Mouse (Mus musculus): ENCODE data around the gene Arhgap10. TPM values are rescaled to one million over a fixed set of nuclear protein-coding genes. Genes with fewer than 3 reads are reported as not detected.

Arhgap10 gene
- total and polyA plus RNA-seq, 3 experiments, result 13.1 to 22.8 TPM; not detected in 1

DNA sequence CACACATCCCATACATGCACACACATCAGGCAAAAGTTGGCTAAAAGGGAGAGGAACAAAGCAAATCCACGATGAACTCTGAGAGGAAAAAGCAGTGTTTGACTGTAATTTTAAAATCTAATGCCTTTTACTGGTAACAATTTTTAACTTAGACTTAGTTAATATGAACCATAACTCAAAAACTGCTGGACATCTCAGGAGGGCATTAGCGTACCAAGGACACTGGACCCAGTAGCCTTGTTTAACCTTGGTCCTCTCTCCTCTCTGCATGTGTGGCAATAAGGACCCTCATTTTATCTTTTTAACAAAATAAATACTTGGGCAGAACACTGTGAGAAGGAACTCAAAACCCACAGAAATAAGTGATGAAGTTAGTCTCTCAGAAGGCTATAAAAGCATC, 78.1 kb downstream of the Arhgap10 start:
- TF ChIP-seq MEF2A (IDR thresholded peaks at IDR 0.05; ENCODE audit: extremely low read depth, insufficient replicate concordance, low read depth, low read length, poor library complexity, severe bottlenecking) (no peak), CHD1 (IDR thresholded peaks at IDR 0.05; ENCODE audit: low read depth, low read length) (no peak), MYC (IDR thresholded peaks at IDR 0.05; ENCODE audit: low read depth, low read length) (no peak), JUND (IDR thresholded peaks at IDR 0.05; ENCODE audit: low read depth, low read length) (no peak), NRF1 (IDR thresholded peaks at IDR 0.05; ENCODE audit: insufficient read depth, low read depth, low read length, poor library complexity, severe bottlenecking) (no peak), TCF12 (IDR thresholded peaks at IDR 0.05; ENCODE audit: low read depth, low read length) (no peak), TBP (IDR thresholded peaks at IDR 0.05; ENCODE audit: low read depth, low read length) (no peak), RCOR1 (IDR thresholded peaks at IDR 0.05; ENCODE audit: low read depth, low read length) (no peak), ZKSCAN1 (IDR thresholded peaks at IDR 0.05; ENCODE audit: low read depth, low read length) (no peak), USF2 (IDR thresholded peaks at IDR 0.05; ENCODE audit: borderline replicate concordance in 1 of 2, insufficient read depth in 1 of 2, low read depth in 1 of 2, low read length in 2 of 2) (no peak), ZC3H11A (IDR thresholded peaks at IDR 0.05; ENCODE audit: low read depth, low read length) (no peak), BHLHE40 (IDR thresholded peaks at IDR 0.05; ENCODE audit: borderline replicate concordance, low read depth, low read length) (no peak), ETS1 (IDR thresholded peaks at IDR 0.05; ENCODE audit: low read depth, low read length) (no peak), USF1 (IDR thresholded peaks at IDR 0.05; ENCODE audit: low read depth, low read length) (no peak), ZMIZ1 (IDR thresholded peaks at IDR 0.05; ENCODE audit: low read depth, low read length) (no peak), ELF1 (IDR thresholded peaks at IDR 0.05; ENCODE audit: low read depth, low read length) (no peak)
- H3K4me3 ChIP-seq (ENCODE audit: control insufficient read depth in 1 of 2, insufficient read depth in 1 of 2, low read depth in 2 of 2, low read length in 2 of 2), result no peak overlapping the region
- peaks cover 0 to 7% of the 10 kb centered on the region in 2 experiments; a peak in 2 of 4 replicates for H3K36me3 ChIP-seq (ENCODE audit: control insufficient read depth in 1 of 2, insufficient read depth in 2 of 2, low read length in 2 of 2)
- no peak for DNase-seq (ENCODE audit: low read depth, low spot score)
- H3K79me2 ChIP-seq (ENCODE audit: control insufficient read depth, insufficient read depth, low read length, poor library complexity), result 0 out of 2 replicates have a peak, but pooled peaks cover 2% of the 10 kb centered on the region
- H3K9me3 ChIP-seq (replicated peaks; ENCODE audit: insufficient read depth, low read length), result no peaks in the 10 kb centered on the region
- H3K4me1 ChIP-seq (ENCODE audit: control insufficient read depth in 1 of 2, insufficient read depth in 2 of 2, low read length in 2 of 2), result peaks cover 2 to 3% of the 10 kb centered on the region in 2 experiments; a peak in 3 of 4 replicates
- H3K27me3 ChIP-seq (ENCODE audit: control insufficient read depth in 1 of 2, insufficient read depth in 2 of 2, low read length in 2 of 2), result no peaks in the 10 kb centered on the region
- H3K27ac ChIP-seq (ENCODE audit: control insufficient read depth, low read depth, low read length), result no peak overlapping the region
- H3K9ac ChIP-seq (ENCODE audit: control insufficient read depth, low read depth, low read length, poor library complexity, severe bottlenecking), result no peak overlapping the region

GRCm38 (mm10) chr8:77437807-77438493, 79.8 kb downstream of the Arhgap10 start:
- Histone ChIP-seq H3K9ac (ENCODE audit: control insufficient read depth, low read depth, low read length, poor library complexity, severe bottlenecking) (no peak overlapping the region), H3K79me2 (ENCODE audit: control insufficient read depth, insufficient read depth, low read length, poor library complexity) (0 out of 2 replicates have a peak, but pooled peaks cover 2% of the 10 kb centered on the region), H3K27ac (ENCODE audit: control insufficient read depth, low read depth, low read length) (no peak overlapping the region), H3K36me3 (ENCODE audit: control insufficient read depth in 1 of 2, insufficient read depth in 2 of 2, low read length in 2 of 2) (peaks cover 0 to 5% of the 10 kb centered on the region in 2 experiments; a peak in 2 of 4 replicates), H3K27me3 (ENCODE audit: control insufficient read depth in 1 of 2, insufficient read depth in 2 of 2, low read length in 2 of 2) (no peaks in the 10 kb centered on the region), H3K9me3 (replicated peaks; ENCODE audit: insufficient read depth, low read length) (no peaks in the 10 kb centered on the region), H3K4me1 (ENCODE audit: control insufficient read depth in 1 of 2, insufficient read depth in 2 of 2, low read length in 2 of 2) (peaks cover 2 to 3% of the 10 kb centered on the region in 2 experiments; a peak in 3 of 4 replicates), H3K4me3 (ENCODE audit: control insufficient read depth in 1 of 2, insufficient read depth in 1 of 2, low read depth in 2 of 2, low read length in 2 of 2) (no peak overlapping the region)
- TF ChIP-seq ZNF384 (IDR thresholded peaks at IDR 0.05; ENCODE audit: low read depth, low read length) (no peak), JUND (IDR thresholded peaks at IDR 0.05; ENCODE audit: low read depth, low read length) (no peak), NELFE (IDR thresholded peaks at IDR 0.05; ENCODE audit: low read depth, low read length) (no peak), MAX (IDR thresholded peaks at IDR 0.05; ENCODE audit: low read length) (no peak)
- DNase-seq (ENCODE audit: low read depth, low spot score), result no peak
